Mouse (Mus musculus) forebrain, embryonic 16.5 days (tissue): ENCODE measurements around the gene Rbms1. TPM values are rescaled to one million over a fixed set of nuclear protein-coding genes. Genes with fewer than 3 reads are reported as not detected.

Experiments
- ATAC-seq: fragments of 200-750 bp; cut with Nextera tagmentation; 2 replicates; pipeline ENCODE4 v1.8.0; 2017; ENCODE audit warnings: mild to moderate bottlenecking, moderate library complexity
- H3K27ac ChIP-seq: fragments of 300-500 bp; sonication (generic); 2 replicates; pipeline ENCODE4 v1.5.1; 2014; ENCODE audit warnings: low read length, control low read depth
- H3K27me3 ChIP-seq: fragments of 300-500 bp; sonication (generic); replicated peaks from 2 replicates; pipeline ENCODE4 v1.6.1; 2014; ENCODE audit warnings: low read length; ENCODE audit not compliant: control insufficient read depth, insufficient read depth
- H3K36me3 ChIP-seq: fragments of 300-500 bp; sonication (generic); 2 replicates; pipeline ENCODE4 v1.6.1; 2014; ENCODE audit not compliant: control insufficient read depth, insufficient read depth
- H3K4me1 ChIP-seq: fragments of 300-500 bp; sonication (generic); replicated peaks from 2 replicates; pipeline ENCODE4 v1.6.1; 2014; ENCODE audit warnings: low read length; ENCODE audit not compliant: control insufficient read depth, insufficient read depth
- H3K4me2 ChIP-seq: fragments of 300-500 bp; sonication (generic); 2 replicates; pipeline ENCODE4 v1.6.1; 2014; ENCODE audit warnings: mild to moderate bottlenecking, low read length, control low read depth
- H3K4me3 ChIP-seq: fragments of 300-500 bp; sonication (generic); replicated peaks from 2 replicates; pipeline ENCODE4 v1.5.1; 2014; ENCODE audit warnings: mild to moderate bottlenecking, low read length, control low read depth
- H3K9ac ChIP-seq: fragments of 300-500 bp; sonication (generic); replicated peaks from 2 replicates; pipeline ENCODE4 v1.6.1; 2014; ENCODE audit warnings: low read depth, low read length, control low read depth
- H3K9me3 ChIP-seq: fragments of 300-500 bp; sonication (generic); 2 replicates; pipeline ENCODE4 v1.6.1; 2016; ENCODE audit warnings: low read length; ENCODE audit not compliant: control insufficient read depth
- WGBS: fragments of 180-500 bp; shearing (Covaris S2); extraction: QIAGEN DNeasy Blood & Tissue Kit; methylation state at CpG from one replicate; pipeline ENCODE4 v1.1.7; 2014; 5-methylcytosine and 5-hydroxymethylcytosine counted together
- polyA plus RNA-seq: library from polyadenylated mRNA; unstranded; fragments of >200 nt; fragmentation: Nextera tagmentation; extraction: Ambion mirVana; gene quantifications from 2 replicates; pipeline ENCODE4 v1.2.1, GENCODE M21; 2015

Rbms1 gene
- polyA plus RNA-seq, 1 experiment from 2014 or later, result 23.8 TPM

GRCm38 (mm10) chr2:60905283-60905682 lies 57.7 kb downstream of the Rbms1 start:
- Histone ChIP-seq H3K27ac (no peak overlapping the region), H3K4me3 (no peak overlapping the region), H3K4me1 (no peaks in the 10 kb centered on the region), H3K9me3 (no peaks in the 10 kb centered on the region), H3K36me3 (no peaks in the 10 kb centered on the region), H3K9ac (no peak overlapping the region), H3K4me2 (no peak overlapping the region), H3K27me3 (no peaks in the 10 kb centered on the region; the same call in 1 of the 2 replicates)
- no peak for ATAC-seq
- 38% methylated on average over 3 of the region's 3 CpGs for WGBS

- H3K27ac ChIP-seq, result no peak overlapping the region
- H3K4me1 ChIP-seq, result no peaks in the 10 kb centered on the region
- H3K4me2 ChIP-seq, result no peak overlapping the region
- no peak overlapping the region for H3K9ac ChIP-seq
- H3K9me3 ChIP-seq, result no peaks in the 10 kb centered on the region
- H3K27me3 ChIP-seq, result no peaks in the 10 kb centered on the region; the same call in 1 of the 2 replicates
- WGBS, result 87% methylated on average over 5 of the region's 5 CpGs
- ATAC-seq, result no peak
- no peak overlapping the region for H3K4me3 ChIP-seq
- H3K36me3 ChIP-seq, result no peaks in the 10 kb centered on the region
Observed at GRCm38 (mm10) chr2:60904141-60904540, 58.9 kb downstream of the Rbms1 start.

- Histone ChIP-seq H3K27me3 (no peaks in the 10 kb centered on the region; the same call in 1 of the 2 replicates), H3K4me1 (no peaks in the 10 kb centered on the region), H3K27ac (no peak overlapping the region), H3K4me2 (no peak overlapping the region), H3K4me3 (no peak overlapping the region), H3K9ac (no peak overlapping the region), H3K9me3 (no peaks in the 10 kb centered on the region), H3K36me3 (no peaks in the 10 kb centered on the region)
- ATAC-seq, result no peak
- WGBS, result 78% methylated on average over 7 of the region's 7 CpGs
Observed at GRCm38 (mm10) chr2:60903535-60903934, 59.5 kb downstream of the Rbms1 start.

GRCm38 (mm10) chr2:60902446-60903137 lies 60.4 kb downstream of the Rbms1 start:
- no peak overlapping the region for H3K4me2 ChIP-seq
- H3K4me3 ChIP-seq, result no peak overlapping the region
- no peak overlapping the region for H3K9ac ChIP-seq
- H3K36me3 ChIP-seq, result no peaks in the 10 kb centered on the region
- H3K4me1 ChIP-seq, result no peaks in the 10 kb centered on the region
- no peaks in the 10 kb centered on the region; the same call in 1 of the 2 replicates for H3K27me3 ChIP-seq
- no peak overlapping the region for H3K27ac ChIP-seq
- H3K9me3 ChIP-seq, result no peaks in the 10 kb centered on the region
- 77% methylated on average over 6 of the region's 6 CpGs for WGBS
- ATAC-seq, result no peak

- H3K27ac ChIP-seq, result no peak overlapping the region
- H3K4me2 ChIP-seq, result no peak overlapping the region
- WGBS, result 84% methylated on average over 15 of the region's 15 CpGs
Observed at GRCm38 (mm10) chr2:60901511-60901951, 61.5 kb downstream of the Rbms1 start.

GRCm38 (mm10) chr2:60901013-60901412 lies 62.0 kb downstream of the Rbms1 start:
- 92% methylated on average over 6 of the region's 6 CpGs for WGBS
- ATAC-seq, result no peak
- Histone ChIP-seq H3K4me2 (no peak overlapping the region), H3K9ac (no peak overlapping the region), H3K27me3 (no peaks in the 10 kb centered on the region; the same call in 1 of the 2 replicates), H3K4me1 (no peaks in the 10 kb centered on the region), H3K9me3 (no peaks in the 10 kb centered on the region), H3K27ac (no peak overlapping the region), H3K4me3 (no peak overlapping the region), H3K36me3 (no peaks in the 10 kb centered on the region)

More at GRCm38 (mm10) chr2:60901511-60901951, 61.5 kb downstream of the Rbms1 start:
- H3K9me3 ChIP-seq, result no peaks in the 10 kb centered on the region
- no peak overlapping the region for H3K4me3 ChIP-seq
- H3K27me3 ChIP-seq, result no peaks in the 10 kb centered on the region; the same call in 1 of the 2 replicates
- H3K4me1 ChIP-seq, result no peaks in the 10 kb centered on the region
- no peaks in the 10 kb centered on the region for H3K36me3 ChIP-seq
- ATAC-seq, result no peak
- no peak overlapping the region for H3K9ac ChIP-seq

GRCm38 (mm10) chr2:60893042-60893441 lies 70.0 kb downstream of the Rbms1 start:
- no peaks in the 10 kb centered on the region for H3K4me1 ChIP-seq
- H3K4me3 ChIP-seq, result no peak overlapping the region
- ATAC-seq, result no peak
- no peak overlapping the region for H3K4me2 ChIP-seq
- no peak overlapping the region for H3K27ac ChIP-seq
- no peaks in the 10 kb centered on the region for H3K9me3 ChIP-seq
- H3K9ac ChIP-seq, result no peak overlapping the region
- H3K27me3 ChIP-seq, result peaks cover under 1% of the 10 kb centered on the region
- no peaks in the 10 kb centered on the region for H3K36me3 ChIP-seq
- WGBS, result 100% methylated on average over 1 of the region's 1 CpGs

GRCm38 (mm10) chr2:60883931-60884330 lies 79.1 kb downstream of the Rbms1 start:
- no peaks in the 10 kb centered on the region for H3K36me3 ChIP-seq
- no peak for ATAC-seq
- H3K4me1 ChIP-seq, result peaks cover 5% of the 10 kb centered on the region; the same call in 1 of the 2 replicates
- H3K27me3 ChIP-seq, result peaks cover 25% of the 10 kb centered on the region
- no peak overlapping the region for H3K27ac ChIP-seq
- WGBS, result 62% methylated on average over 4 of the region's 4 CpGs
- H3K4me3 ChIP-seq, result no peak overlapping the region
- no peaks in the 10 kb centered on the region for H3K9me3 ChIP-seq
- H3K9ac ChIP-seq, result no peak overlapping the region
- H3K4me2 ChIP-seq, result no peak overlapping the region

- Histone ChIP-seq H3K9me3 (no peaks in the 10 kb centered on the region), H3K36me3 (no peaks in the 10 kb centered on the region), H3K4me1 (peaks cover 5% of the 10 kb centered on the region; the same call in 1 of the 2 replicates), H3K27me3 (peaks cover 33% of the 10 kb centered on the region), H3K27ac (no peak overlapping the region), H3K4me3 (no peak overlapping the region), H3K4me2 (no peak overlapping the region), H3K9ac (no peak overlapping the region)
- WGBS, result 84% methylated on average over 3 of the region's 3 CpGs
- ATAC-seq, result no peak
Observed at GRCm38 (mm10) chr2:60883043-60883365, 80.0 kb downstream of the Rbms1 start.
